Mouse (Mus musculus) heart, postnatal 4 days (tissue): ENCODE data around the gene Bcl6. TPM values are rescaled to one million over a fixed set of nuclear protein-coding genes. Genes with fewer than 3 reads are reported as not detected.

Source experiments
- DNase-seq: peaks from one replicate; pipeline ENCODE4 v3.0.0; 2021
- total RNA-seq, 2 experiments: library from RNA; stranded (reverse); gene quantifications; 2 replicates each; pipeline ENCODE4 v1.2.3; 2021

The Bcl6 gene
- total RNA-seq, 2 experiments from 2014 or later, result 1.5 TPM

DNA sequence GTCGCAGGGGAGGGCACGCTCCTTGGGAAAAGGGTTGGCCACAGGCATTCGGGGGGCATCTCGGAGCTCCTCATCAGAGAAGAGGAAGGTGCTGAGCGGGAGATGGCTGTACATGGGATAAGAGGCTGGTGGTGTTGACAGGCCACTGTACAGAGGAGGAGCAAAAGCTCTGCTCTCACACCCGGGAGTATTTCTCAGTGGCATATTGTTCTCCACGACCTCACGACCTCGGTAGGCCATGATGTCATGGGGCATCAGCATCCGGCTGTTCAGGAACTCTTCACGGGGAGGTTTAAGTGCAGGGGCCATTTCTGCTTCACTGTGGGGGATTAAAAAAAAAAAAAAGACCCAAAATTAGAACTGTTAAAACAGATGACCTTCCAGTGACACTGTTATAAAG, 15.8 kb downstream of the Bcl6 start:
- no peak for DNase-seq

GRCm38 (mm10) chr16:23972126-23972740, 16.4 kb downstream of the Bcl6 start:
- no peak for DNase-seq

DNA sequence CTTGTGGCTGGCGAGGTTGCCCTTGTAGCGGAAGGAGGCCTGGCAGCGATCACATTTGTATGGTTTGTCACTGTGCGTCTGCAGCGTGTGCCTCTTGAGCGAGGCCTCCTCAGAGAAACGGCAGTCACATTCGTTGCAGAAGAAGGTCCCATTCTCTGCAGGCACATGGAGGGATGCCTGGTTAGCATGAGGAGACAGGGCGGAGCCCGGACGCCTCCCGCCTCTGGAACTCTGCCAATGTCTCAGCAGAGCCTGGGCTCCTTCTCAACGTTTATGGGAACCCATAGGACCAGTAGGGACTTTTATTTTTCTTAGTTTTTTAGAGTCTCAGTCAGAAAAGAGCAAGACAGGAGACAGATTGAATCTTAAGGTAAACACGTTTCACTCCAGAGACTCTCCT, 18.7 kb downstream of the Bcl6 start:
- peak; percentile 47 for DNase-seq

DNA sequence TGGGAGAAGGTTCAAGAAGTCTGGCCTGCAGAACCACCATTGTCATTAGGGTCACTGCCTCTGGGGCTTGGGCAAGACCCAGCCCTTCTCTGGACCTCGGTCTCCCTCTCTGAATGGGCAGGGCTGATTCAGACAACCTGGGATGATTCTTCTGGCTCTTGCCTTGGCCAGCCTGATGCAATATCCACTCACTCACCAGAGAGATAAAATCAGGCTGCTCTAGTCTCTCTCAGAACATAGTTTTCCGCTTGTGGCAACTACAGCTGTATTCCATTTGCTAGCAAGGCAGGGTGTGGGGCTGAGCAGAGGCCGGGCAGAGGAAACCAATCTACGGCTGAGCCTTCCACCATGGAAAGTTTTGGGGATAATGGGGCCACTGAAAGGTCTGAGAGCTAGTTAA, 19.8 kb downstream of the Bcl6 start:
- no peak for DNase-seq

DNA sequence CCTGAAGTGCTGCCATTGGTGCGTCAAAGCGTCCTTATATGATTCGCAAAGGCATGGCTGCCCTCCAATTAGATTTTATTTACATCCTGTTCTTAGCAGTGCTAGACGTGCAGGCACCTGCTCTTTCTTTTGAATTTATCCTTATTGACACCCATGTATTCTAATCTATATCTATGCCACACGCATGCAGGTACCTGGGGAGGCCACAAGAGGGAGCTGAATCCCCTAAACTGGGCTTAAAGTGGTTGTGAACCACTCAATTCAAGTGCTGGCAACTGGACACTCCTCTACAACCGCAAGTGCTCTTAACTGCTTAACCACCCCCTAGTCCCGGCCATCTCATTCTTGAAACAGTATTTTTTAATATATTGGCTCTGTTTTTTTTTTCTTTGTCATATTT, 21.4 kb downstream of the Bcl6 start:
- DNase-seq, result no peak

GRCm38 (mm10) chr16:23966066-23966465, 22.6 kb downstream of the Bcl6 start:
- DNase-seq, result no peak

DNA sequence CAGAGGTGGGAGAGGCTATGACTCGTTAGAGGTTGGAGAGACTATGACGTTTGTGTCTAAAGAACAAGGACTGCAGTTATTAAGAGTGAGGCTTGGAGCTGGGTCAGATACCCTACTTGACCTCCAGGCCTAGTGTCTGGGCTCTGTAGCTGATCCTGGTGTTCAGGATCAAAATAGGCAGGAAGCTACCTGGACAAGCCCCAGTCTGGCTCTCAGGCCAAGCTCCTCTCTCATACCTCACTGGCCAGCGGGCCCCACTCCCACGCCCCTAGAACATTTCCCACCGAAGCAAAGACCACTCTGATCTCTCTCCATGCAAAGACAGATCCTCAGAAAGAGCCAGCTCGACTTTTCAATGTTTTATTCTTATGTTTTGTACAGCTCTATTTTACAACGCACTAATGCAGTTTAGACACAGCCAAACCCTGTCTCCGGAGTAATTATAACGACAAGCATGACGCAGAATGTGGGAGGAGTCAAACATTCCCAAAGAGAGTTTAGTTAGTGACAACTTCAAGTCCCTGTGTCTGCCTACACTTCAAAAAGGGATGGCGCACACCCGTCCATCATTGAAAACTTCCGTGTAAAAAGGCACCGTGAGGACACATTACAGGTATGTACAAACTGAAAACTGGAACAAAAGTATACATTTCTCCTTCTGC, 23.8 kb downstream of the Bcl6 start:
- no peak for DNase-seq

GRCm38 (mm10) chr16:23963896-23964668, 24.6 kb downstream of the Bcl6 start:
- no peak for DNase-seq

- no peak for DNase-seq
Measured at GRCm38 (mm10) chr16:23962401-23962800, 26.3 kb downstream of the Bcl6 start.

DNA sequence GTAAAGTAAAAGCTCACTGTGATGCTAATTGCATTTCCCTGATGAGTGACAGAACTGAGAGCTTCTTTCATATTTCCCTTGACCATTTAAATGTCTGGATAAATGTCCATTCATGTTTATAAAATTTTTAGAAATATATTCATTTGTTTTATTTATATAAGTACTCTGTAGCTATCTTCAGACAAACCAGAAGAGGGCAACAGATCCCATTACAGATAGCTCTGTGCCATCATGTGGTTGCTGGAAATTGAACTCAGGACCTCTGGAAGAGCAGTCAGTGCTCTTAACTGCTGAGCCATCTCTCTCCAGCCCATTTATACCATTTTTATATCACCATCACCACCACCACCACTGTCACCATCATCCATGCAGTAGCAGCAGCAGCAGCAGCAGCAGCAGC, 29.7 kb downstream of the Bcl6 start:
- no peak for DNase-seq

- DNase-seq, result no peak
Measured at GRCm38 (mm10) chr16:23953959-23954260, 34.7 kb downstream of the Bcl6 start.

GRCm38 (mm10) chr16:23953189-23953958, 35.3 kb downstream of the Bcl6 start:
- DNase-seq, result peak; percentile 77

DNA sequence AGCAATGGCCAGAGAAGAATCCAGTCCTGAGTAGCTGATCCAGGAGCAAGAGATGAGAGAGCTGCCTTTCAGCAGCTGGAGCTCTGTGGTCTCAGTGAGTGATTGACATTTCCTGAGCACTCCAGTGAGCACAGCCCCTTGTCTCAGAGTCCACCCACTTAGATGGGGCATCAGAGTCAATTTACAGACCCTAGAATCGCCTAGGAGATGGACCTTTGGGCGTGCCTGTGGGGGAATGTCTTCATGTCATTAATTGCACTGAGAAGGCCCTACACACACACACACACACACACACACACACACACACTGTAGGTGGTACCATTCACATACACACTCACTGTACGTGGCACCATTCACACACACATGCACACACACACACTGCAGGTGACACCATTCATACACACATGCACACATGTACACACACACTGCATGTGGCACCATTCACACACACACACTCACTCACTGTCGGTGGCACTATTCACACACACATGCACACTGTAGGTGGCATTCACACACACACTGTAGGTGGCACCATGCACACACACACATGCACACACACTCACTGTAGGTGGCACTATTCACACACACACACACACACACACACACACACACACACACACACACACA, 36.4 kb downstream of the Bcl6 start:
- no peak for DNase-seq

- no peak for DNase-seq
Measured at GRCm38 (mm10) chr16:23947654-23948053, 41.0 kb downstream of the Bcl6 start.

DNA sequence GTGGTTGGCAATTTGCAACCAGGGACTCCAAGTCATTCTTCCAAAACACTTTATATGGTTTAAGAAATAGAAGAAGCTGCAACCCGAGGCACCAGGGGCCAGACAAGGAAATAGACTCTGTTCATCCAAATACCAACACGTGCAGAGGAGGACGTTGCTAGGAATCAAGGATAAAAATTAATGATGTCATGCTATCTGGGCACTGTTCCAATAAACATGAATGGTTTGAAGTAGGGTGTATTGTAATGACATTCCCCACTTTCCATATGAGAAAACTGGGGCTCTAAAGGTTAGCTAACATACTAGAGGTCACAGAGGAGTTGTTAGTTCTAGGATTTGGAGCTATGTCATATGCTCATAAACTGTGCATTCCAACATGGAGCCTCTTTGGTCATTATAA, 43.9 kb downstream of the Bcl6 start:
- no peak for DNase-seq

GRCm38 (mm10) chr16:23934397-23934796, 54.3 kb downstream of the Bcl6 start:
- no peak for DNase-seq

GRCm38 (mm10) chr16:23932294-23932693, 56.4 kb downstream of the Bcl6 start, which contains the start of gene Rtp2:
TSS of gene Rtp2 (minus strand) at chr16:23932394.
- no peak for DNase-seq

GRCm38 (mm10) chr16:23931275-23931674, 57.4 kb downstream of the Bcl6 start:
- DNase-seq, result no peak

GRCm38 (mm10) chr16:23930426-23931073, 58.1 kb downstream of the Bcl6 start:
- no peak for DNase-seq

DNA sequence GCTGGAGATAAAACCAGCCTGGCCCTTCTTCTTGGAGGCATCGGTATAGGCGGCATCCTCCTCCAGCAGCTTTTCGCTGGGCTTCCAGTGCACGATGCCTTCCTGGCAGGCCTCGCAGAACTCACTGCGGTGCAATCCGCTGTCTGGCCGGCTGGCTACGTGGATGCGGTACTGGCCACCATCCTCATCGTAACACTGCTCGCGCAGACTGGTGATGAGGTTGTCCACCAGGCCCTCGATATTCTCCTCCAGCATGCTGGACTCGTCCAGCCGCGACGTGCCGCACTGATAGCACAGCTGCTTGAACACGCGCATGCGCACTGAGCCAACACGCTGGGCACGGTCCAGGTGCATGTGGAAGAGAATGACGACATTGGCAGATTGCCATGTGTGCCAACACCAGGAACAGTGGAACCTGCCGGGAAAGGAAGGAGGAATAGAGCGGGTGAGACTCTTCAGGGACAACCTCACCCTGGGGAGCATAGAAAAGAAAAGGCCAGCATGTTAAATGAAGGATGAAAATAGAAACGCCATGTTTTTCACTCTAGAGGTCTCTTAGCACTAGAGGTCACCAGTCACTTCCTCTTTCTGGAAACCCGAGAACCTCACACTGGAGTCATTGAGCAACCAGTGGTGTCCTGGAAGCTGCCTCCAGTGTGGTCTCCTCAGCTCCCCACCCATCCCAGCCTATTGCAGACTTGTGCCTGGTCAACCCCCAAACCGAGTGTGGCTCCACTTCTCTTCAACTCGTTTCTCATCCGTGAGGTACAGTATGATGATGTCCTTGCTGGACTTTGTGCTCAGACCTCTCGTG, 61.1 kb downstream of the Bcl6 start:
- no peak for DNase-seq

DNA sequence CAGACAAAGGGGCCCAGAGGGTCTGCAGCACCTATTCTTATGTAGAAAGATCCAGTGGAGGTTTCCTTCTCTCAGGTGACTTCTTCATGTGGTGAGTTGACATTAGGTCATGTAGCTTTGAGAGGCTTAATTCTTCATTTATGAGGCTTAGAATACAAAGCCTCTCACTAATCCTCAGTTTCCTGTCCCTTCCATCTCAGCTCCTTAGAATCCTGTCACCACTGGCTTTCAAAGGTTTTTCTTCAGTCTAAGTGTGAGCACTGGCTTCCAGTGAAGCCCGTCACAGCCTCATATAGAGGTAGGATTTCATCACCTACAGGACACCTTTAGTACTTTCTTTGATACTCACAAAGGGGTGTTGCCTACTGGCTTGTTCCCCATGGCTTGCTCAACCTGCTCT, 65.7 kb downstream of the Bcl6 start:
- DNase-seq, result no peak
